Mouse (Mus musculus) large intestine, adult 2 months (tissue): Measurements from ENCODE around the gene Cbfa2t2. TPM values are rescaled to one million over a fixed set of nuclear protein-coding genes. Genes with fewer than 3 reads are reported as not detected.
A peak's percentile ranks its signal among the peaks of the same experiment; 100 is the strongest.

Source experiments
- DNase-seq: peaks from one replicate; pipeline ENCODE4 v3.0.0-alpha.2; 2012; ENCODE audit warnings: low read depth, low spot score
- WGBS: fragments of 180-500 bp; shearing (Covaris S2); methylation state at CpG from one replicate; pipeline ENCODE4 v1.1.7; 2018; 5-methylcytosine and 5-hydroxymethylcytosine counted together
- polyA plus RNA-seq: library from polyadenylated mRNA; depleted of rRNA; stranded (reverse); fragments of >200 nt; gene quantifications from 2 replicates; pipeline ENCODE4 v1.2.3, GENCODE M21; 2012

Cbfa2t2 gene
- polyA plus RNA-seq, 1 experiment = 5.9 TPM

DNA sequence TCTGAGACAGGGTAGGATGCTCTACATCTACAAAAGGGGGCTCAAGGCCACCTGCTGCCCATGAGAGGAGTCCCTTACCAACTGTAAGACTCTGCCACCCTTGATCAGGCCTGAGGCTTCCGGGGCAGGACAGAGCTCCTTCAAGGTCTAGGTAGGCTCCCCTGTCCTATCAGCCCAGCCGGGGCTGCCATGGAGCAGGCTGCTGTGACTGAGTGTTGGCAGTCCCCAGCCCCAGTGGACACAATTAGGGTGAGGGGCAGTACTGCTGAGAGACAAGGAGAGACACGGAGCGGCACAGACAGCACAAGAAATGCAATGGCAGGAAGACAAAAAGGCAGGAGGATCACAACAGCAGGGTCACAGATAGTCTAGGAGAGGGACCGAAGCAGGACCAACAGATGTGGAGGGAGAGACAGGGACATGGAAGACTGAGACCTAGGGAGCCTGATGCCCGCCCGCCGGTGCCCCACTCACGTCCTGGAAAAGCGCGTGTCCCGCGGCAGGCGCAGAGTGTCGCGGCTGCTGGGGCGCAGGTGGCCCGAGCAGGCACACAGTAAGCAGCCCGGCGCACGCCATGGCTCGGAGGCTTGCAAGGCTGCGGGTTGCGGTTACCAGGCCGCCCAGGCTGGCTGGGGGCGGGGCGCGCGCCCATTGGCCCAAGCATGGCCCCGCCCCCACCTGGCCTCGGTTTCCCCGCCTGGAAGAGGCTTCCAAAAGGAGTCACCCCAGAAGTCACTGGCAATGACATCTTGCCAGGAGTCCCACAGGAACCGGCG lies 122.2 kb downstream of the Cbfa2t2 start, which contains the start of gene Necab3:
Gene Necab3 (minus strand): TSS at position 627 of the 776 bp plus-strand sequence.
- 13% methylated on average over 34 of the region's 34 CpGs for WGBS
- DNase-seq = no peak

DNA sequence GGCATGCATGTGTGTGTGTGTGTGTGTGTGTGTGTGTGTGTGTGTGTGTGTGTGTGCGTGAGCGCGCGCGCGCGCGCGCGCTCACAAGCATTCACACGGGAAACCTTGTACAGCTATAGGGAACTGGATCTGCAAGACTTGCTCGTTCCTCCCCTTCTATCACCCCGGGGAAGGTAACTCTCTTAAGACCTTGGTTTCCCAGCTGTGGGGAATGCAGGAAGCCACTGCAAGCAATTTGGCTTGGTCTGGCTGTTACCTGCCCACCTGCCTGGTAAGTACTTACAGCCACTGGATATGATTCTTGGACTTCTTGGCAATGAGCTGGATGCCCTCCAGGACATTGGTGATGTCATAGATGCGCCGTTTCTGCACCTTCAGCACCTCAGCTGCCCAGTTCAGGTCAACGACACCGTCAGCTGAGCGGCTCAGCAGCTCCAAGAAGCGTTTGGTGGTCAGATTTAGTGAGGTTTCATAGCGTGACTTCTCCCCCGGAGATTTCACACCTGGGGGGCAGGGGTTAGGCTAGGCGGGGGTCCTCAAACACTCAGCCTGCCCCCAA lies 127.4 kb downstream of the Cbfa2t2 start:
- WGBS = 88% methylated on average over 22 of the region's 22 CpGs
- DNase-seq = no peak

DNA sequence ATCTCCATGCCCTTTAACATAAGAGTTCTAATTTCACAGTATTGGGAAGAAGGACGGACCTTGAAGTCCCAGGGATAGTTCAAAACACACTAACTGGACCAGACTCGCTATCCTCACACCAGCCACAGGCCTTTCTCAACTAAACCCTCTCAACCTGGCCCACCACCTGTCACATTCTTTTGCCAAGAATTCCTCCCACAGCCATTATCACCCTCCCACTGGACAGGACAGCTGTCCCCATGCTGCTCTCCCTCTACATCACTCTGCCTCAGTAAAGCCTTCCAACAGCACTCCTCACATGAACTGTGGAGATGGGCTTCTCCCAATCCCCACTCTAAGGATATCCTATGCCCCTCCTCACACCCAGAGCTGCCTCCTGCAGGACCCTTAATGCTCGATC lies 129.3 kb downstream of the Cbfa2t2 start:
- DNase-seq = no peak
- 92% methylated on average over 3 of the region's 3 CpGs for whole genome bisulfite sequencing

DNA sequence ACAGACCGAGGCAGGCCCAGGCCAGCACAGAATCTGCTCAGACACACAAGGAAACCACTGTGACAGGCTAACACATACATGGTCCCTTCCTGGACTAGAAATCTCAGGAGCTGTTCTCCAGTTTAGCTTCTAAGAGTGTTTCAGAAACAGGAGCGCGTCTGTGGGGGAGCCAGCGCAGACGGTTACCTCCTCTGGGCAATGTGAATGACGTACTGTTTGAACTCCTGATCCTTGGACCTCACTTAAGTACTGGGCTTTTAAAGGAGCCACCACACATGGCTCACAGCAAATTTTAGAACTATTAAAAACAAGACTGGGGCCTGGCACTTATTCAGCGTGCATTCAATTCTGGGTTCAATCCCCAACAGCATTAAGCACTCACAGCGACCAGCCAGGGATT lies 130.4 kb downstream of the Cbfa2t2 start:
- 45% methylated on average over 8 of the region's 8 CpGs for WGBS
- no peak for DNase-seq

DNA sequence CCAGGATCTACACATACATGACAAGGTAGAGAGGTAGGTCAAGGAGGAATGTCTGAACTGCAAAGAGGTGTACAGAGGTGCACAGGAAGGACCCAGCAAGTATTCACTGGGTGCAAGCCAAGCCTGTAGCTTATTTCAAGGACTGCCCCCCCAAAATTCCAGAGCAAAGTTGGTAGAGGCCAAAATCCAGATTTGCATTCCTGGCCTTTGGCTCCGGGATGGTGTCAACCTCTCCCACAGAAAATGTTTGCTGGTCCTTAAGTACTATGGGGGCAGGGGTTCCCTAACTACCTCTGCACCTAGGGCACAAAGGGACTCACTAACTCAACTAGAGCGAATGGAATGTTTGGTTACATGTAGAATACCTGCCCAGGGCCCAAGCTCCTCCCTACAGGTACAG lies 131.5 kb downstream of the Cbfa2t2 start:
- DNase-seq = no peak
- WGBS = 73% methylated on average over 2 of the region's 2 CpGs

DNA sequence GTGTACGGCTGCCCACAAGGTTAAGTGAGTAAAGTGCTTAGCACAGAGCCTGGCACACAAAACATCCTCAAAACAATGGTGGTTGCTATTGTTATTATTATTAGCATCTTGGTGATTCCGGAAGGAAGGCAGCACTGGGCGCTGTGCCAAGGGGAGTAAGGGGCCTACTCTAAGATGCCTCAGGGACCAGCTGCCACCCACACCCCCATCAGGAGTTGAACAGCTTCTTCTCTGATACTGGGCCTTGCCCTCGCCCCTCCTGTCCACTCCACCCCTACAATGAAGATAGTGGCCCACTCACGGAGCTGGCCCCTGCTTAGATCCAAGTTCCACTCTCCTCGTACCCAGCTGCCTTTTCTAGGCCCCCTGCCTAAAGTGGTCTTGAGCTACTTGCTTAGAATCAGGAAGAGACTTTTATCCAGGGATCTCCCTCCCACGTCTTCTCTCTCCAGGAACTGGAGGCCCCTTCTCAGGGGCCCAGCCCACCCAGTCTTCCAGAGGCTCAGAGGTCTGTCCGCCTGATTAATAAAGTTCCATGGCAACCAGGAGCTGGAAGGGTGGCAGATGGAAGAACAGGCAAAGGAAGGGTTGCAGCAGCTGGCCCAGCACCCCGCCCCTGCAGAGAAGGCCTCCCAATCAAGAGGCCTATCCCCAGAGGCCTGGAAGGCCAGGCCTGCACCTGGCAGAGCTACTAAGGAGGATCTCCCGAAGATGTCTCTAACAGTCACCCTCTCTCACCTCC lies 132.2 kb downstream of the Cbfa2t2 start:
- no peak for DNase-seq
- WGBS = 36% methylated on average over 10 of the region's 10 CpGs

DNA sequence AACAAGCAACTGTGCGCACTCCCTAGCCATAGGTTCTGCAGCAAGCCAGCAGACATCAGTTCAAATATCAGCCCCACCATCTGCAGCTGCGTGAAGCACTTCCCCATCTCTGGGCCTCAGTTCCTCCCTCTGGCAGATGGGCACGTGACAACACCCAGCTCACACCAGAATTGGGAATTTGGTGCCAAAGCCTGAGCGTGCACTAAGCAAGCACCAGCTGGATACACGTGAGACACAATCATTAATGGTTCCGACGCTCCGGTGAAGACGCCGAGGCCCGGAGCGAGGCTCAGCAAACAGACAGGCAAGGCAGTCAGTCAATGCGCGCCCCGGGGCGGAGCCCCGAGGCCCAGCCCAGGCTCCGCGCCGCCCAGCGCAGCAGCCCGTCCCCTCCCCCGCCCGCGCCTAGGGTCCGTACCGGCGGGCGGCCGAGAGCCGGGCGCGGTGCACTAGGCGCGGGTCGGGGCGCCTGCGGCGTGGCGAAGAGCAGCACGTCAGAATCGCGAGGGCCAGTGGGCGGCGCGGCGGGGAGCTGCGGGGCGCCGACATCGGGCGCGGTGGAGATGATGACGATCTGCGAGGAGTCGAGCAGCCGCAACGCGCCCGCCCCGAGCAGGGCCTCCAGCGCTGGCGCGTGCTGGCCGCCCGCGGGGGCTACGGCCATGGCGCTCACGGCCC lies 132.9 kb downstream of the Cbfa2t2 start:
- under 1% methylated on average over 70 of the region's 70 CpGs for WGBS

DNA sequence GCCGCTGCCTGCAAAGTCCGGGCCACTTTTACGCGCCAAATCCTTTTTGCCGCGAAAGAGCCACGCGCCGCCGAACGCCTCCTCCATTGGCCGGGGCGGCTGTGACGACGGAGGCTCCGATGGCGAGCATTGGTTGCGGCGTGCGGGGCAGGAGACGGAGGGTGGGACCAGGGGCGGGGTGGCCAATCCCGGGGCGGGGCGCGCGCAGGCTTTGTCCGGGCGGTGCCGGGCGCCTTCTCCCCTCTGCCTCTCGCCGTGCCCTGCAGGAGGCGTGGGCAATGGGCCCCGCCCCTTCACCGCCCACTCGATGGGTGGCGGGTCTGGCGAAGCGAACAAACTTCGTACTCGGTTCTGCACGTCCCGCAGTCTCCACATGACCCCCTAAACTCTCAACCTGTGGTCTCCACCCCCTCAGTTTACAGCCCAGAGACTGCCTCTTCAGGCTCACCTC lies 133.6 kb downstream of the Cbfa2t2 start, which contains the start of gene E2f1:
Gene E2f1 (minus strand): TSS at position 57 of the 451 bp plus-strand sequence.
- peak; percentile 67 for DNase-seq
- under 1% methylated on average over 42 of the region's 44 CpGs for WGBS

More for the DNA sequence above, 132.9 kb downstream of the Cbfa2t2 start:
- peak; percentile 25 for DNase-seq

DNA sequence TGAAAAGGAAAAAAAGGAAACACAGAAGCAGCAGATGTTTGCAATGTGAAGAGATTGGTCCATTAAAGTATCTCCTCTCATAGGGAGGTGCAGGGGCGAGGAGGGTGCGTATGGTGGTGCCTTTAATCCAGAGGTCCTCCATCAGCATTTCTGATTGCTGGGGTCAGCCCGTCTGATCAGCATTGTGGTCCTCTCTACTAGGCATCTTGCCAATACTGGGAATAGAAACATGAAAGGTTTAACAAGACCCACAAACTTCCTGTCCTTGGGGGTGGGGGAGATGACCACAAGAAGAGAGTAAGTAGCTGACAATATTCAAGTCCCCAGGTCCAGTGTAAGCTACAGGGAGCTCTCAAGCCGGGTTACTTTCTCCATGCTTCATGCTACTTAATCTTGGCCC lies 134.4 kb downstream of the Cbfa2t2 start:
- WGBS = 67% methylated on average over 4 of the region's 4 CpGs
- no peak for DNase-seq

DNA sequence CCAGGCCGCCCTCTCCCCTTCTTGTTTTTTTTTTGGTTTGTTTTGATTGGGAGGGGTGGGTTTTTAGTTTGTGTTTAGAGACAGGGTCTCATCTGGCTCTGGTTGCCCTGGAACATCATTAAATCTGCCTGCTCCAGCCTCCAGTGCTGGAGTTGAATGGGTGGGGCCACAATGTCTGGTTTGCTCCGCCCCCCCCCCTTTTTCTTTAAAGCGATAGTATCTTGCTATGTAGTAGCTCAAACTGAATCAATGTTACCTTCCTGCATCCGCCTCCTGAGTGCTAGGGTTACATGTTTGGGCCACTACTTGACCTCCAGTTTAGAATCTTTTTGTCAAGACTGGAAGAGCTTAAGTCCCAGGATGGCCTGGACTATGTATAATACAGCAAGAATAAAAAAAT lies 135.0 kb downstream of the Cbfa2t2 start:
- no peak for DNase-seq
- 69% methylated on average over 4 of the region's 4 CpGs for WGBS

DNA sequence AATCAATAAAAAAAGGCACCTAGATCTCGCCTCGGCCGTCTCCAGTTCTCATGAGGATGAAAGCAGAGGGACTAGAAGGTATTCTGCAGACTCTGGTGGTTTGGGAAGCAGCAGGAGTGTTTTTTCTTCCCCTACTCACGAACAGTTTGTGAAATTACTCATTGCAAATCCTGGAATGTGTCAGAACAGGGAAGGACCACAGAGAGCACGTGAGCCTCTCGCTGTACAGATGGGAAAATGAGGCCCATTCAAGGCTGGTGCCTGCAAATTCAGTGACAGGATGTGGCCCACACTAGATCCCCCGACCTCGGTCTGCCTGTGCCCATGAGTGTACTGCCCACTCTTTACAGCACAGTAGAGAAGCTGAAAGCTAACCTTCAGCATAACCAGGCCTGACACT lies 135.7 kb downstream of the Cbfa2t2 start:
- 76% methylated on average over 8 of the region's 8 CpGs for WGBS
- no peak for DNase-seq

DNA sequence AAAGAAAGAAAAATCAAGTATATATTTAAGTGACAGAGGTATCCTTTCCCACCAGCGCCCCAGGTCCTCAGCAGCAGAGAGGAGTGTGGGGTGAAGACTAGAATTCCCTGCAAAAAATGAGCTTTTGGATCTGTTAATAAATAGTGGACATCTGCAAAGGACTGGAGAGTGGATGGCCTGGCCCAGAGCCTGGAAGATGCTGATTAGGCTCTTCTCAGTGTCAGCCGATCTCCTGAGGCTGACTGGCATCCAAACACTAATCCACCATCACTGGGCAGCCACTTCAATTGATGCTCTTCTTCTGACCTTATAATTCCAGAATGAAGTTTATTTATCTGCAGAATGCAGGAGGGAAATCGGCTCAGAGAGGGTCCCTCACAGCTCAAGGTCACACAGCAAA lies 136.7 kb downstream of the Cbfa2t2 start:
- DNase-seq = no peak
- 78% methylated on average over 3 of the region's 3 CpGs for WGBS

DNA sequence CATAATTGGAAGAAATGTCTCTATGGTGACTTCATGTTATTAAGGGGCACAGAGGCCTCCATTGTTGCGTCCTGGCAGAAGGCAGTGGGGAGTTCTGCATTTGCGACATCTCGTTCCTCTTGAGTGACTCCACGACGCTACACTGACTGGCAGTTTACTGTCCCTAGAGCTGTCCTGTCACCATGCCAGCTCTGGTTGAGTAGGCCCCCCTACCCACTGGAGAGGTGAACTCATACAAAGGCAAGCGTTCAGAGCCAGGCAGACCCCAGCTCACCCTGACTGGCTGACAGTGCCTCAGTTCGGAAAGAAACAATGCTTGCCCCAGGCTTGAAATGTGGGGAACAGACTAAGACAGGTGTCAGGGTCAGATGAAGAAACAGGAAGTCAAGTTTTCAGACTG lies 138.0 kb downstream of the Cbfa2t2 start:
- no peak for DNase-seq
- WGBS = 73% methylated on average over 7 of the region's 7 CpGs

DNA sequence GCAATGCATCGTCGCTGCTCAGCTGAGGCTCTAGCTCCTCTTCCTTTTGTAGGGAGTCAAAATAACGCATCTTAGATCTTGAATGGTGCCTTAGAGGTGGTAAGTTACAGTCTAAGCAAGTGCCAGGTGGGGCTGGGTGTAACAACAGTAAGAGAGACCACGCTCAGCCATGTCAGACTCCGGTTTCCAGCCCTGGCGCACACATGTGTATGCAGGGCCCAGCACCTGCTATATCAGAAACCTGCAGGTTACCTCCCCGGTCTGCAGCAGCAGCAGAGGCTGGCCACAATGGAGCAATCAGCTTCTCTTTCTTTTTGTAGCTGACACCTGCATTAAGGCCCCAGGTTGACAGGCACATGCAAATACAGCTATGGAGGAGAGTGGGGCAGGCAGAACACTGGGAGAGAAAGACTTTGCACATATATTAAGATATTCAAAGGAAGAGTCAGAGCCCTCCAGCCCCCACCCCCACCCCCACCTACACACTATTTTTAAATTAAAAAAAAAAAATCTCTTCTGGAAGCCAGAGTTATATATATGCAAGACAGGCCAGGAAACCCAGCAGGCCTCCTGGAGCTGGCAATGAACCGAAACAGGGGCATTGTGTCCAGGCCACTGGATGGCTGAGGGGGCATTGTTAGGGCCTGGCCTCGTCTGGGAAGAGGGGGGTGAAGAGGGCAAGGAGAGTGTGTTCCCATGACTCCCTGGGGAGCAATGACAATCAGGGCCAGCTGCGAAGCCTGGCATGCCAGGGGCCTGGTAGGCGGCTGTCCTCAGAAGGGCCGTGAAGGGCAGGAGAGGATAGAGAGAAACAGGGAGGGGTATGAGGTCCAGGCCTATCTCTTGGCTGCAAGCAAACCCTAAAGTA lies 140.8 kb downstream of the Cbfa2t2 start:
- DNase-seq = no peak
- WGBS = 69% methylated on average over 12 of the region's 12 CpGs

DNA sequence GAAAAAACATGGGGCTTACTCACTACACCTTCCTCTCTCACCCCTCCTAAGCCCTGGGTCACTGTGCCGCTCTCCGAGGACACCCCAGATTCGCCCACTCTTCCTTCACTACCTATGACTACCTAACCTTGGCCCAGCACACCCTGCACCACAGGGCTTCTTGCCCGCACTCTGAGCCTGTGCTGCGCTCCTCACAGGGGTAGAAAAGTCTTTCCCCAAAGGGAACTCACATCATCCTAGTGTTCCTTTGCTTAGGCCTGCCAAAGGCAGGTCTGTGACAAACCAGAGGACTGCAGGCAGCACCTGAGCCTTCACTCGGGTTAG lies 141.4 kb downstream of the Cbfa2t2 start:
- 91% methylated on average over 6 of the region's 6 CpGs for WGBS
- DNase-seq = no peak

DNA sequence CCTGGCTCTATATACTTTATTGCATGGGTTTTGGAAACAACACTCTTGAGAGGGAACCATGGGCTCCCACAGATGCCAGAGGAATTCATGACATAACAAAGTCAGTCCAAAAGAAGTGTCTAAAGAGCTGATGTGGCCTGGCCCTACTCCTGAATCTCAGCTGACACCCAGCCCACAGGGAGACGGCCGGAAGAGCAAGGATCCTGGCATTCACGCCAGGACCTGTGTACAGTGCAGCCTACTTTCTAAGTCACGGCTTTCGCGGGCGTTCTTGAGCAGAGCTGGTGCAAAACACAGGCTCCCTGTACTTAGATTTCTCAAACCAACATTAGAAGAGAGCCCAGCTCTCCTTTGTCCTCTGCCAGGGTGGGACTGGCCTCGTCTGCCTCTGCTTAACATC lies 144.3 kb downstream of the Cbfa2t2 start:
- WGBS = 68% methylated on average over 8 of the region's 8 CpGs
- no peak for DNase-seq

DNA sequence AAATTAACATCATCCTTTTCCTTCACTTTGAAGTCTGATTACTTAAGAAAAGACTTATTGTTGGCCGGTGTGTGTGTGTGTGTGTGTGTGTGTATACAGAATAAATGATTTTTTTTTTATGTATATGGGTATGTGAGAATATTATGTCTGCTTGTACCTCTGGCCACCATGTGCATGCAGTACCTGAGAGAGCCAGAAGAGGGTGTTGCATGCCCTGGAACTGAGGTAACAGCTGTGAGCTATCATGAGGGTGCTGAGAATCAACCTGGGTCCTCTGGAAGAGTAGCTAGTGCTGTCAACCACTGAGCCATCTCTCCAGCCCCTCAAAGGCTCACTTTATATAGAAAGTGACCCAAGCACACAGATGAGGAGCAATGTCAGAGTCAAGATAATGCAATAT lies 145.1 kb downstream of the Cbfa2t2 start:
- WGBS = 100% methylated on average over 1 of the region's 1 CpGs
- DNase-seq = no peak

DNA sequence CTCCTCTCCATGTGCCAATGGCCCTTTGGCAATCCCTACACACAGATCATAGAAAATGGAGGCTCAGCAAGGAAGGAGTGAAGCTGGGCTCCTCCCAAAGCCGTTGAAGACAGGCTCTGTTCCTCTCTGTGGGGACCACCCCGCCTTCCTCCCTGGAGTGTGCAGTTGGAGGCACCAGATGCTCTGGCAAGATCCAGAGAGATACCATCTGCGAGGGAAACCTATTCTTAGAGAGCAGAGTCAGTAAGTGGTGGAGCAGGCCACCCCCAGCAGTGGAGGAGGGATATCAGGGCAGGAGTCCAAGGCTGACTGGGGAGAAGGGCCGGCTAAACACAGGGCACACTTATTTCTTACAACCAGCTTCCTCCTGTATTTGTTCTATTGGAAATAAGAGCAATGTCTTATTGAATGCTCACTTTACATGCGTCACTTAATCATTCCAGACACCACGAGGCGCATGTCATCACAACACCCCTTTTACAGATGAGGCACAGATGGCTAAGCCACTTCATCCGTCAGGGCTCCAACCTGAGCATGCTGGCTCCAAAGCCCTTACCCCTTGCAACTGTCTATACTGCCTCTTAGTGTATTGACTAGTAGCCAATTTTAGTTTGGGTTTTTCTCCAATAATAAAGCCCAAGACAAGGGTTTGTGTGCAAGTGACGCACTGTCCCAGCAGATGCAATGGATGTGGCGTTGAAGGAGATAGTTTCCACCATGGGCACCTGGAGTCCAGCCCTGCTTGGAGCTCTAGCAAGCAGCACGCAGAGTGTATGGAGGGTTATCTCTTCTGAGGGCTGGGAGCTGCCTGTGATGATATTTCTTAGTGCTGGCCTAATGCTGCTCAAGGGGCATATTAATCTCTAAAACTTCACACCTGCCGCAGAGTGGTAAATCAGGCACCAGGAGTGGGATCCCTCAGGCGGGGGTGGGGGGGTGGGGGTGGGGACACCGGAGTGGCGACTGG lies 147.9 kb downstream of the Cbfa2t2 start:
- 65% methylated on average over 15 of the region's 15 CpGs for WGBS

More for the DNA sequence above, 147.9 kb downstream of the Cbfa2t2 start:
- DNase-seq = no peak
